8 mouse cellular contexts compared by ENCODE assay signal in genomic region chr16:38679431-38680021, GRCm38 (mm10). TPM values are rescaled to one million over a fixed set of nuclear protein-coding genes. Genes with fewer than 3 reads are reported as not detected.
DNase-seq lines count a peak whose midpoint lies in the region; TF ChIP-seq lines count a peak whose summit lies in the region.

No protein-coding gene starts in this region.

- peak overlapping the region; percentile 49 for H3K4me3 ChIP-seq in bone marrow macrophage, adult 2 months (ENCODE audit: insufficient read depth, low read length)

- TF ChIP-seq CTCF in bone marrow macrophage, adult 2 months (IDR thresholded peaks at IDR 0.05; ENCODE audit: low read depth, low read length) = no peak

- DNase-seq in gastrocnemius, postnatal 25 days = peak; percentile 28
- DNase-seq in gastrocnemius, postnatal 10 days = no peak
- peak; percentile 36 for DNase-seq in kidney, adult 9 months
- DNase-seq in lung, postnatal 36 days = peak; percentile 78
- DNase-seq in right cerebral cortex, postnatal 4 days = no peak
- no peak for DNase-seq in cerebellum, adult 9-10 months
- DNase-seq in right cerebral cortex, adult 2 months (ENCODE audit: low spot score in 2 of 2) = no peak

- TF ChIP-seq POLR2A in bone marrow macrophage, adult 2 months (IDR thresholded peaks at IDR 0.05; ENCODE audit: borderline replicate concordance, low read depth, low read length) = no peak

- H3K27ac ChIP-seq in bone marrow macrophage, adult 2 months (ENCODE audit: insufficient read depth, low read depth, low read length) = peak overlapping the region; percentile 85

- peaks cover 35% of the 10 kb centered on the region for H3K4me1 ChIP-seq in bone marrow macrophage, adult 2 months (ENCODE audit: control insufficient read depth, insufficient read depth, low read length)

RNA-seq across cellular contexts. Expression of gene Arhgap31, which starts 33.5 kb away (rescaled TPM):
- 10 to 100 TPM; 11.9 to 14.7 TPM for total RNA-seq in gastrocnemius, postnatal 25 days (2021)
- total RNA-seq in gastrocnemius, postnatal 10 days (2021) = 10 to 100 TPM; 22.1 to 28.5 TPM
- polyA plus RNA-seq in bone marrow macrophage, adult 2 months (2012; ENCODE audit: insufficient read depth, insufficient read length, missing spikeins) = 29.1 and 36.1 TPM in 2 replicates

Comparison
In these comparisons a context has a peak if more than half of its experiments do, and no peak if none do; other contexts are left out.
1. DNase-seq: peak in gastrocnemius, postnatal 25 days (single experiment), kidney, adult 9 months (single experiment) and lung, postnatal 36 days (single experiment); none in gastrocnemius, postnatal 10 days (single experiment), right cerebral cortex, postnatal 4 days (single experiment), cerebellum, adult 9-10 months (single experiment) and right cerebral cortex, adult 2 months (0 of 2).